10 mouse cellular contexts compared by ENCODE assay signal in genomic region chr15:80784553-80784971, GRCm38 (mm10).
DNase-seq lines count a peak whose midpoint lies in the region; ATAC-seq and TF ChIP-seq lines count a peak whose summit lies in the region.
"Had no signal": no experiment of that assay in that cellular context is flagged by ENCODE, and none has a peak within 500 bp of the region (broad histone marks: within the 10 kb centered on the region; RNA-seq: fewer than 3 reads in every experiment).

No protein-coding gene starts in this region.

- no peaks in the 10 kb centered on the region for H3K27me3 ChIP-seq in kidney, embryonic 16.5 days (ENCODE audit: insufficient read depth, low read length)
- H3K27me3 ChIP-seq in Patski = no peaks in the 10 kb centered on the region

- in situ Hi-C loops in Patski (cut with MboI; ENCODE audit: low pct_unique_long_range_greater_than_20kb) = no loop called here

- H3K4me1 ChIP-seq in kidney, embryonic 16.5 days (ENCODE audit: insufficient read depth, low read length) = peaks cover 12% of the 10 kb centered on the region

- DNase-seq in kidney, postnatal 36 days = no peak
- peak; percentile 44 for DNase-seq in Patski (ENCODE audit: low read depth, low spot score)
- peak; percentile 13 for DNase-seq in heart, postnatal 4 days
- no peak for DNase-seq in frontal cortex, postnatal 10 days (ENCODE audit: low spot score in 2 of 2)
- DNase-seq in cerebellum, adult 9-10 months = no peak
- DNase-seq in adrenal gland, postnatal 36 days = no peak
- DNase-seq: right cerebral cortex, postnatal 4 days had no signal

- peak; percentile 63; the same call in 1 of the 2 replicates for ATAC-seq in kidney, embryonic 16.5 days (ENCODE audit: low FRiP score, low TSS enrichment)
- peak; percentile 83 for ATAC-seq in Patski
- peak; percentile 60; the same call in 1 of the 2 replicates for ATAC-seq in megakaryocyte progenitor cell, adult 5-6 weeks (replicated peaks; ENCODE audit: poor library complexity)

- TF ChIP-seq CTCF in Patski (IDR thresholded peaks at IDR 0.05) = peak; percentile 57

- H3K27ac ChIP-seq in kidney, embryonic 16.5 days (ENCODE audit: low read length) = peak overlapping the region; percentile 65

- WGBS in kidney, embryonic 16.5 days = 26% methylated on average over 7 of the region's 7 CpGs

- no peaks in the 10 kb centered on the region for H3K9me3 ChIP-seq in kidney, embryonic 16.5 days (ENCODE audit: low read length)

- H3K4me2 ChIP-seq in kidney, embryonic 16.5 days (replicated peaks; ENCODE audit: low read depth, low read length) = peak overlapping the region; percentile 17; the same call in 1 of the 2 replicates

- no peaks in the 10 kb centered on the region for H3K36me3 ChIP-seq in kidney, embryonic 16.5 days (ENCODE audit: insufficient read depth, low read length)

- H3K9ac ChIP-seq in kidney, embryonic 16.5 days (replicated peaks; ENCODE audit: low read length) = no peak overlapping the region

- CTCF ChIA-PET in Patski (lab: Charles Lee) = no interaction called here

- H3K4me3 ChIP-seq in kidney, embryonic 16.5 days (ENCODE audit: low read length) = no peak overlapping the region
- H3K4me3 ChIP-seq: erythroblast, embryonic 14.5 days had no signal

- POLR2A ChIA-PET in Patski (lab: Charles Lee) = no interaction called here

Comparison
In these comparisons a context has a peak if more than half of its experiments do, and no peak if none do; other contexts are left out.
1. DNase-seq: peak in Patski (single experiment) and heart, postnatal 4 days (single experiment); none in kidney, postnatal 36 days (0 of 2), frontal cortex, postnatal 10 days (0 of 2), cerebellum, adult 9-10 months (single experiment) and adrenal gland, postnatal 36 days (0 of 2).
2. Peak in every context shown above with its lines, with median percentiles within 50 percentile points of each other: ATAC-seq.